Mouse (Mus musculus) embryonic facial prominence, embryonic 10.5 days (tissue): ENCODE data around the gene Adgrg1. TPM values are rescaled to one million over a fixed set of nuclear protein-coding genes. Genes with fewer than 3 reads are reported as not detected.

ENCODE experiments used
- DNase-seq: peaks from one replicate; pipeline ENCODE4 v3.0.0-alpha.2; 2017; ENCODE audit warnings: low spot score
- H3K27ac ChIP-seq: fragments of 300-500 bp; sonication (generic); replicated peaks from 2 replicates; pipeline ENCODE4 v1.5.1; 2016; ENCODE audit warnings: mild to moderate bottlenecking
- H3K27me3 ChIP-seq: fragments of 300-500 bp; sonication (generic); replicated peaks from 2 replicates; pipeline ENCODE4 v1.6.1; 2016; ENCODE audit warnings: low read depth, mild to moderate bottlenecking; ENCODE audit not compliant: poor library complexity, severe bottlenecking
- H3K36me3 ChIP-seq: fragments of 300-500 bp; sonication (generic); replicated peaks from 2 replicates; pipeline ENCODE4 v1.6.1; 2016; ENCODE audit warnings: mild to moderate bottlenecking, moderate library complexity
- H3K4me1 ChIP-seq: fragments of 300-500 bp; sonication (generic); 2 replicates; pipeline ENCODE4 v1.6.1; 2016
- H3K4me3 ChIP-seq: fragments of 300-500 bp; sonication (generic); 2 replicates; pipeline ENCODE4 v1.5.1; 2016; ENCODE audit warnings: mild to moderate bottlenecking, moderate library complexity
- H3K9me3 ChIP-seq: fragments of 300-500 bp; sonication (generic); 2 replicates; pipeline ENCODE4 v1.6.1; 2016; ENCODE audit warnings: mild to moderate bottlenecking
- WGBS: fragments of 180-500 bp; shearing (Covaris S2); methylation state at CpG from one replicate; pipeline ENCODE4 v1.1.7; 2016; 5-methylcytosine and 5-hydroxymethylcytosine counted together
- polyA plus RNA-seq: library from polyadenylated mRNA; unstranded; fragments of >200 nt; fragmentation: Nextera tagmentation; extraction: Ambion mirVana; gene quantifications from 2 replicates; pipeline ENCODE4 v1.2.1, GENCODE M21; 2016

The Adgrg1 gene
- polyA plus RNA-seq, 1 experiment from 2014 or later = 32.9 TPM

- WGBS = 89% methylated on average over 5 of the region's 5 CpGs
- Histone ChIP-seq H3K36me3 (no peaks in the 10 kb centered on the region), H3K4me1 (peaks cover 46% of the 10 kb centered on the region), H3K27me3 (peaks cover 46% of the 10 kb centered on the region), H3K4me3 (no peak overlapping the region), H3K27ac (no peak overlapping the region), H3K9me3 (no peaks in the 10 kb centered on the region)
- no peak for DNase-seq
These were observed 5.6 kb downstream of the Adgrg1 start for GRCm38 (mm10) chr8:94980176-94980575.

- no peaks in the 10 kb centered on the region for H3K36me3 ChIP-seq
- 68% methylated on average over 8 of the region's 8 CpGs for WGBS
- no peak for DNase-seq
- H3K9me3 ChIP-seq = no peaks in the 10 kb centered on the region
- peaks cover 48% of the 10 kb centered on the region for H3K4me1 ChIP-seq
- H3K27ac ChIP-seq = no peak overlapping the region
- peaks cover 38% of the 10 kb centered on the region for H3K27me3 ChIP-seq
- no peak overlapping the region for H3K4me3 ChIP-seq
These were observed 6.4 kb downstream of the Adgrg1 start for GRCm38 (mm10) chr8:94980976-94981375.

GRCm38 (mm10) chr8:94981848-94982247 lies 7.3 kb downstream of the Adgrg1 start:
- WGBS = 80% methylated on average over 7 of the region's 7 CpGs
- no peak overlapping the region for H3K27ac ChIP-seq
- H3K9me3 ChIP-seq = no peaks in the 10 kb centered on the region
- peaks cover 50% of the 10 kb centered on the region for H3K4me1 ChIP-seq
- peaks cover 34% of the 10 kb centered on the region for H3K27me3 ChIP-seq
- no peak for DNase-seq
- H3K4me3 ChIP-seq = no peak overlapping the region
- H3K36me3 ChIP-seq = no peaks in the 10 kb centered on the region

GRCm38 (mm10) chr8:94983146-94983545 lies 8.6 kb downstream of the Adgrg1 start:
- WGBS = 27% methylated on average over 5 of the region's 5 CpGs

GRCm38 (mm10) chr8:94983881-94984516 lies 9.4 kb downstream of the Adgrg1 start:
- H3K4me1 ChIP-seq = peaks cover 36% of the 10 kb centered on the region
- peak; percentile 41 for DNase-seq
- no peaks in the 10 kb centered on the region for H3K9me3 ChIP-seq
- peaks cover 12% of the 10 kb centered on the region for H3K27me3 ChIP-seq
- WGBS = 26% methylated on average over 10 of the region's 10 CpGs
- peak overlapping the region; percentile 35 for H3K4me3 ChIP-seq
- no peaks in the 10 kb centered on the region for H3K36me3 ChIP-seq
- peak overlapping the region; percentile 70 for H3K27ac ChIP-seq

More at GRCm38 (mm10) chr8:94983146-94983545, 8.6 kb downstream of the Adgrg1 start:
- H3K9me3 ChIP-seq = no peaks in the 10 kb centered on the region
- peaks cover 42% of the 10 kb centered on the region for H3K4me1 ChIP-seq
- no peaks in the 10 kb centered on the region for H3K36me3 ChIP-seq
- peaks cover 21% of the 10 kb centered on the region for H3K27me3 ChIP-seq
- no peak for DNase-seq
- H3K27ac ChIP-seq = peak overlapping the region; percentile 70; the same call in 1 of the 2 replicates
- no peak overlapping the region for H3K4me3 ChIP-seq

GRCm38 (mm10) chr8:94985023-94985422 lies 10.5 kb downstream of the Adgrg1 start:
- DNase-seq = no peak
- 86% methylated on average over 6 of the region's 6 CpGs for WGBS
- Histone ChIP-seq H3K27me3 (peaks cover 7% of the 10 kb centered on the region; the same call in 1 of the 2 replicates), H3K36me3 (no peaks in the 10 kb centered on the region), H3K27ac (peak overlapping the region; percentile 70), H3K4me3 (peak overlapping the region; percentile 35; the same call in 1 of the 2 replicates), H3K9me3 (no peaks in the 10 kb centered on the region), H3K4me1 (peaks cover 36% of the 10 kb centered on the region)

GRCm38 (mm10) chr8:94986676-94987075 lies 12.1 kb downstream of the Adgrg1 start:
- Histone ChIP-seq H3K36me3 (no peaks in the 10 kb centered on the region), H3K27ac (no peak overlapping the region), H3K27me3 (peaks cover 5% of the 10 kb centered on the region; the same call in 1 of the 2 replicates), H3K4me1 (peaks cover 52% of the 10 kb centered on the region), H3K9me3 (no peaks in the 10 kb centered on the region), H3K4me3 (0 out of 2 replicates have a peak overlapping the region, but pooled peaks have one; percentile 12)
- 60% methylated on average over 5 of the region's 5 CpGs for WGBS
- DNase-seq = no peak

GRCm38 (mm10) chr8:94987553-94987952 lies 13.0 kb downstream of the Adgrg1 start:
- Histone ChIP-seq H3K9me3 (no peaks in the 10 kb centered on the region), H3K36me3 (no peaks in the 10 kb centered on the region), H3K4me1 (peaks cover 61% of the 10 kb centered on the region), H3K27me3 (peaks cover 5% of the 10 kb centered on the region; the same call in 1 of the 2 replicates), H3K4me3 (no peak overlapping the region), H3K27ac (no peak overlapping the region)
- DNase-seq = no peak
- 85% methylated on average over 7 of the region's 7 CpGs for WGBS

GRCm38 (mm10) chr8:94988619-94989018 lies 14.1 kb downstream of the Adgrg1 start:
- DNase-seq = no peak
- H3K27me3 ChIP-seq = peaks cover 5% of the 10 kb centered on the region; the same call in 1 of the 2 replicates
- H3K4me1 ChIP-seq = peaks cover 65% of the 10 kb centered on the region
- H3K9me3 ChIP-seq = no peaks in the 10 kb centered on the region
- WGBS = 83% methylated on average over 6 of the region's 6 CpGs
- H3K36me3 ChIP-seq = no peaks in the 10 kb centered on the region
- H3K4me3 ChIP-seq = no peak overlapping the region
- H3K27ac ChIP-seq = no peak overlapping the region

GRCm38 (mm10) chr8:94989711-94990110 lies 15.2 kb downstream of the Adgrg1 start:
- H3K4me3 ChIP-seq = no peak overlapping the region
- H3K27ac ChIP-seq = no peak overlapping the region
- no peaks in the 10 kb centered on the region for H3K36me3 ChIP-seq
- H3K27me3 ChIP-seq = peaks cover 5% of the 10 kb centered on the region; the same call in 1 of the 2 replicates
- 90% methylated on average over 4 of the region's 4 CpGs for WGBS
- DNase-seq = no peak
- no peaks in the 10 kb centered on the region for H3K9me3 ChIP-seq
- H3K4me1 ChIP-seq = peaks cover 65% of the 10 kb centered on the region

- Histone ChIP-seq H3K9me3 (no peaks in the 10 kb centered on the region), H3K27me3 (peaks cover 8% of the 10 kb centered on the region; the same call in 1 of the 2 replicates), H3K27ac (peak overlapping the region; percentile 48; the same call in 1 of the 2 replicates), H3K36me3 (no peaks in the 10 kb centered on the region), H3K4me1 (peaks cover 73% of the 10 kb centered on the region), H3K4me3 (no peak overlapping the region)
- WGBS = 59% methylated on average over 11 of the region's 11 CpGs
- DNase-seq = peak; percentile 28
These were observed 16.3 kb downstream of the Adgrg1 start for GRCm38 (mm10) chr8:94990598-94991453.

GRCm38 (mm10) chr8:94991454-94991994 lies 17.0 kb downstream of the Adgrg1 start:
- WGBS = 81% methylated on average over 9 of the region's 9 CpGs
- Histone ChIP-seq H3K9me3 (no peaks in the 10 kb centered on the region), H3K27ac (peak overlapping the region; percentile 90), H3K36me3 (no peaks in the 10 kb centered on the region), H3K4me3 (no peak overlapping the region), H3K4me1 (peaks cover 72% of the 10 kb centered on the region), H3K27me3 (peaks cover 4% of the 10 kb centered on the region; the same call in 1 of the 2 replicates)
- DNase-seq = no peak
